In genomic region chr7:70525372-70525771, GRCm38 (mm10) we compare ENCODE assay signal across 24 mouse cellular contexts.
"Had no signal": no experiment of that assay in that cellular context is flagged by ENCODE, and none has a peak within 500 bp of the region (broad histone marks: within the 10 kb centered on the region; RNA-seq: fewer than 3 reads in every experiment).

No protein-coding gene starts in this region.

- H3K9ac ChIP-seq: forebrain, postnatal 0 days; heart, embryonic 13.5 days; heart, embryonic 15.5 days; hindbrain, embryonic 13.5 days; hindbrain, embryonic 15.5 days; kidney, embryonic 15.5 days; limb, embryonic 13.5 days; limb, embryonic 15.5 days; liver, embryonic 14.5 days had no signal

- H3K4me2 ChIP-seq: heart, embryonic 11.5 days; heart, embryonic 13.5 days; heart, embryonic 15.5 days; hindbrain, embryonic 13.5 days; hindbrain, embryonic 15.5 days; kidney, embryonic 15.5 days; limb, embryonic 13.5 days; limb, embryonic 15.5 days had no signal

- H3K36me3 ChIP-seq: heart, embryonic 13.5 days; heart, embryonic 15.5 days; hindbrain, embryonic 13.5 days; hindbrain, embryonic 15.5 days; kidney, embryonic 15.5 days; limb, embryonic 13.5 days; limb, embryonic 15.5 days had no signal

- H3K4me1 ChIP-seq: heart, embryonic 13.5 days; heart, embryonic 15.5 days; hindbrain, embryonic 13.5 days; hindbrain, embryonic 15.5 days; kidney, embryonic 15.5 days; limb, embryonic 15.5 days had no signal

- H3K27ac ChIP-seq: heart, adult 2 months; heart, embryonic 13.5 days; heart, embryonic 15.5 days; hindbrain, embryonic 13.5 days; hindbrain, embryonic 15.5 days; hindbrain, postnatal 0 days; kidney, embryonic 15.5 days; kidney, postnatal 0 days; limb, embryonic 13.5 days; limb, embryonic 15.5 days; liver, embryonic 14.5 days had no signal

- H3K9me3 ChIP-seq: heart, embryonic 13.5 days; hindbrain, embryonic 13.5 days; kidney, embryonic 15.5 days; limb, embryonic 13.5 days; limb, embryonic 15.5 days had no signal

- DNase-seq: forebrain, postnatal 0 days; gastrocnemius, postnatal 14 days; gastrocnemius, postnatal 36 days; heart, adult 2 months; heart, postnatal 14 days; heart, postnatal 36 days; kidney, adult 11 months; kidney, postnatal 14 days; kidney, postnatal 36 days; layer of hippocampus, adult 9-11 months; layer of hippocampus, postnatal 36 days; left cerebral cortex, postnatal 4 days had no signal

- H3K27me3 ChIP-seq: heart, embryonic 13.5 days; heart, embryonic 15.5 days; hindbrain, embryonic 13.5 days; hindbrain, embryonic 15.5 days; kidney, embryonic 15.5 days; limb, embryonic 13.5 days; limb, embryonic 15.5 days had no signal

- ATAC-seq: forebrain, postnatal 0 days; hindbrain, postnatal 0 days; intestine, embryonic 16.5 days had no signal

- H3K4me3 ChIP-seq: heart, adult 2 months; heart, embryonic 13.5 days; heart, embryonic 15.5 days; hindbrain, embryonic 13.5 days; hindbrain, embryonic 15.5 days; kidney, embryonic 15.5 days; limb, embryonic 13.5 days; limb, embryonic 15.5 days had no signal
